8 mouse cellular contexts compared by ENCODE assay signal in the genomic region with DNA sequence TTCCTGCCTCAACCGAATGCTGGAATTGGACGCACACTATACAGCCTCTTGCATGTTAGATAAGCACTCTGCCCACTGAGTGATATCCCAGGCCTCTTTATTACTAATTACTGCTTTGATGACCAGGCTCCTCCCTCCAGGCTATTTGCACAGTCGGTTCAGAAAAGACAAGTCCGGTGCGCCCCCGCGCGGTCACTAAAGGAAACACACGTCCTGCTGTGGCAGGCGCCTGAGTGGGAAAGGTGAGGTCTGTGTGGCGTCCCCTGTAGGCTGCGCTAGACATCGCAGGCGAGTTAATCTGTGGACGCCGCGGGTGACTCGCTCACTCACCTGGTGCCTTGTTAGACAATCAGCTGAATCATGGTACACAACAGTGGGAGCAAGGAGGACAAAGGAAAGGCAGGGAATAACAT. TPM values are rescaled to one million over a fixed set of nuclear protein-coding genes. Genes with fewer than 3 reads are reported as not detected.
DNase-seq lines count a peak whose midpoint lies in the region; ATAC-seq lines count a peak whose summit lies in the region.

No protein-coding gene starts in this region.

- peak; percentile 97 for ATAC-seq in megakaryocyte, adult 5-6 weeks (ENCODE audit: poor library complexity, severe bottlenecking)

- DNase-seq in WW6 (ENCODE audit: low read depth, low spot score) = peak; percentile 81
- peak; percentile 100 for DNase-seq in cerebellum, postnatal 14 days
- DNase-seq in frontal cortex, postnatal 36 days (ENCODE audit: low spot score in 2 of 2) = peak; percentile 95 to 97
- DNase-seq in hindlimb bud, embryonic 11.5 days (ENCODE audit: extremely low spot score, low read depth, low spot score) = peak; percentile 85
- peak; percentile 94 to 99 for DNase-seq in left cerebral cortex, adult 18-20 months (ENCODE audit: low spot score in 2 of 2)
- DNase-seq in right cerebral cortex, adult 2 months (ENCODE audit: low spot score in 2 of 2) = peak; percentile 96 to 98
- peak; percentile 95 for DNase-seq in urinary bladder, adult 2 months (ENCODE audit: low spot score)

RNA-seq across cellular contexts. Expression of gene Sync, which starts 11.0 kb away (rescaled TPM):
- 1 to 10 TPM; 1.9 to 2.5 TPM for total RNA-seq in left cerebral cortex, adult 18-20 months (2021)
- not detected in 2 replicates for total RNA-seq in megakaryocyte, adult 5-6 weeks (2015)
- total RNA-seq in megakaryocyte, adult 5-6 weeks (2017) = 1.3 TPM in 1 of 2 replicates, not detected in the other
- 3.1 and 4.0 TPM in 2 replicates for polyA plus RNA-seq in urinary bladder, adult 2 months (2012; rRNA removed)

RNA-seq across cellular contexts. Expression of gene C77080, which starts 15.3 kb away (rescaled TPM):
- total RNA-seq in left cerebral cortex, adult 18-20 months (2021) = 10 to 100 TPM; 23.1 to 24.0 TPM
- not detected in 2 replicates for total RNA-seq in megakaryocyte, adult 5-6 weeks (2015)
- total RNA-seq in megakaryocyte, adult 5-6 weeks (2017) = not detected in 2 replicates
- 29.7 and 32.1 TPM in 2 replicates for polyA plus RNA-seq in urinary bladder, adult 2 months (2012; rRNA removed)

RNA-seq across cellular contexts. Expression of gene Rbbp4, which starts 58.7 kb away (rescaled TPM):
- total RNA-seq in left cerebral cortex, adult 18-20 months (2021) = 100 to 1,000 TPM; 122 to 129 TPM
- 174 and 182 TPM in 2 replicates for total RNA-seq in megakaryocyte, adult 5-6 weeks (2015)
- 86.5 and 88.9 TPM in 2 replicates for total RNA-seq in megakaryocyte, adult 5-6 weeks (2017)
- 65.1 and 72.2 TPM in 2 replicates for polyA plus RNA-seq in urinary bladder, adult 2 months (2012; rRNA removed)

RNA-seq across cellular contexts. Expression of gene Zbtb8os, which starts 59.0 kb away (rescaled TPM):
- total RNA-seq in left cerebral cortex, adult 18-20 months (2021) = 10 to 100 TPM; 28.5 to 31.9 TPM
- total RNA-seq in megakaryocyte, adult 5-6 weeks (2015) = 60.9 and 69.8 TPM in 2 replicates
- total RNA-seq in megakaryocyte, adult 5-6 weeks (2017) = 79.7 and 84.8 TPM in 2 replicates
- 45.4 and 52.6 TPM in 2 replicates for polyA plus RNA-seq in urinary bladder, adult 2 months (2012; rRNA removed)

Comparison
In these comparisons a context has a peak if more than half of its experiments do, and no peak if none do; other contexts are left out.
1. Peak in every context shown above with its lines: DNase-seq and ATAC-seq.
2. RNA of gene C77080, which starts 15.3 kb away (total RNA-seq): 23.1 to 24.0 TPM in left cerebral cortex, adult 18-20 months; not detected in megakaryocyte, adult 5-6 weeks; every median in the first group is over 10 times any median in the second.